Mouse (Mus musculus): ENCODE data around the gene Tagln3.

The Tagln3 gene

DNA sequence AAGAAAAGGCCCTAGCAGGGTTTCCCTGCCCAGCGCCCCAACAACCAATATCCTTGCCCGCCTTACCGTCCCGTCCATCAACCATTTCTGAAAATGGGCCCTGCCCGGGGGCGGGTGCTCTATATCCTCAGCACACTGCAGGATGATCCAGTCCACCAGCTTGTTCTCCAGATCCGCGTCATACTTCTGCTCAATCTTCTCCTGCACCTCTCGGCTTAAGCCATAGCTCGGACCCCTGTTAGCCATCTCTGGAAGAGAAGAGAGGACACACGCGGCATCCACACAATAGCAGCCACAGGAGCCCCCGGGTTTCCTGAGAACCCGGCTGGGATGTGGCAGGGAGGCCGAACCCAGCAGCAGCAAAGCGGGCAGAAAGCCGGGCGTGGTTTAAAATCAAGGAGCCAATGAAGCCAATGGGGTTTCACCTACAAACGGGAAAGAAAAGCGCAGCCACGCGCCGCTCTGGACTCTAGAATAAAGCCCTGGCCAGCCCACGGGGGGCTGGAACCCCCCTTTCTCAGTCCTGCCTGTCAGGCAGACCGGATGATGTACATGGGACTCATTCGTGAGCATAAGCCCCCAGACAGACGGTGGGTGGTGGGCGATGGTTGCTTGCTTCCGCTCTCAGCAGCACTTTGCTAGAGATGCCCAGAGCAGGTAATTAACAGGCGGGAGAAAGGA lies at the start of gene Tagln3:
Gene Tagln3 (minus strand): TSS at position 548 of the 681 bp plus-strand sequence.
- DNase-seq (ENCODE audit: low read depth in 2 of 2, low spot score in 2 of 2) = no peak

DNA sequence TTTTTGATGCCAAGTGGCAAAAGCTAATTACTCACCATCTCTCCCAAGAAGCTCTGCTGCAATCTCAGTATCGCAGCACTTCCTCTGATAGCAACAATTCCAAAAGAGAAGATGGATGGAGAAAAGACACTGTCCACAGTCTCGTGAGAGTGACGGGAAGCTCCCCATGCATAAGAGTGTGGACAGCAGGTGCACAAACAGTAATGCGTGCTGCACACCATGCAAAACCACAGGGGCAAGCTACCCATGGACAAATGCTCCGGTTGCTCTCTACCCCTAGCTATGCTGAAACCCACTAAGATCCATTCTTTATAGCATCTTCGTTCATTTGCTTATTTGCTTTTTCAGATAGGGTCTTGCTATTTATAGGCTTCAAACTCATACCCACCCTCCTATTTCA lies 46.5 kb upstream of the Tagln3 start:
- DNase-seq (ENCODE audit: low read depth in 2 of 2, low spot score in 2 of 2) = no peak

DNA sequence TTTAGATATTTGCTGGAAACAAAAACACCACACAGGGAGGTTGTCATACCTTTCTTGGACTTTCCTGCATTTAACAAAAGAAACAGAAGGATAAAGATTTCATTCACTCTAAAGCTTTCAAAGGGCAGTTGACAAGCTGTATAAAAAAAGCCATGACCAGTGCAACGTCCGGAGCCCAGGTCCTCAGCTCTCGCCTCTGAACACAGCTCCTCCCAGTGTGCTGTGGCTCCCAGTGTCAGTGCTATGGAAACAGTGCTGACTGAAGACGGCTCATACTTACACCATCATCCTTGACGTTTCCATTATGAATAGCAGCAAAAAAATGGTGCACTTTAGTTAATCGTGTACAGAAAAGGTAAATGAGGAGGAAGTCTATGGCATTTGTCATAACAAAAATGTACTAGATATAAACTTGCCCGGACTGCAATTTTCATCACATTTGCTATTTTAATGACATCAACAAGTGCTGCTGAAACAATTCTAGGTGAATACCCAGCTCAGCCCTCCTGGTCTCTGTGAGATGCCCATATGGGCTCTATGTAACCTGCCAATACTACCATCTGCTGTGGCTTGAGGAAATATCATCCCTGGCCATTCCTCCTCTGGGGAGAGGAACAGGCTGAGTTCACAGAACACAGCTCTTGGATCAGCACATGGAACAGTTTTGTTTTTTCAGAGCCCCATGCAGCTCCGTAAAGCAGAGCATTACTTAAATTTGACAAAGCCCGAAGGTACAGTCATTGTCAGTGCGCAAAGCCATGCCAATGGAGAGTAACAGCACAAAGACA lies 43.6 kb upstream of the Tagln3 start:
- no peak for DNase-seq (ENCODE audit: low read depth in 2 of 2, low spot score in 2 of 2)

DNA sequence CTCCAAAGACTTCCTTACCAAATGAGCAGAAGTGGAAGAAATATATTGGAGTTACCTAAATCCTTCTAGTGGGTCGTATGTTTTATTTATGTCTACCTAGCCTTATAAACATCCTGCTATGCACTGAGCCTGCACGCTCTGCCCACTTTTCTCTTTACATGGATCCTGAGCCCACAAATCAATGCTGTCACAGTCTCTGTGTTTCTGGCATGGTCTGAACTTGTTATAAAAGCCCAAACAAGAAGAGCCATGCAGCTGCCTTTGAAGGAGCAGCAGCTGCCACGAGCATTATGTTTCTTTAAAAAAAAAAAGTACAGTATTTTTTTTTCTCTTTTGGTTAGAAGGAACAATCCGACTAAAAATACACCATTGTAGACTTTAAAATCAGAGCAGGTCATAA lies 43.0 kb upstream of the Tagln3 start:
- DNase-seq (ENCODE audit: low read depth in 2 of 2, low spot score in 2 of 2) = no peak

DNA sequence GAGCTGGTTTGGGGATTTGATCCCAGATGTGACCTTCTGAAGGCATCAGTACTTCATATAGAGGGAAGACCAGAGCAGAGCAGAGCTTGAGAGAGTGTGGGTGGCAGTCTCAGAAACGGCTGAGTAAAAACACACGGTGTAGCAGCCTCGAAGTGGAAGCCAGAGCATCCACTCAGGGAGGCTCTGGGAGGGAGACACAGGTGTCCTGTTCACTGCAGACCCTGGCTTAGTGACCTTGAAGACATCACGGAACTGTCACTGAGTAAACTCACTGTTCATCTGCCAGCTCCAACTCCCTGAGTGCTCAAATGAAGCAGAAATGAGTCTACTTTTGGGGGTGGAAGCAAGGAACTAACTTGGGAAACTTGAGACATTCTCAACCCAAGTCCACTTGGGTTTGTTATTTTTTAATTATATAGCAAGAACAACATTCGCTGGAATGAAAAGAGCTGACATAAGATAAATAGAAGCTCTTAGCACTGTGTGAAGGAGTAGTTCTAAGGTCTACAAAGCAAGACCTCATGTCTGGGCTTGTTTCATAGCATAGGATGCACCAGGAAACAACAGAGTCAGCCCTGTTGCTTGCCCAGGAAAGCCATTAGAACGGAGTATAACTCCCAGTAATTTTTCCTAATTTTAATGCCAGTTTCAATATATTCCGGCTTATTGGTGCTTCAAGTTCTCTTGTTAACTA lies 41.5 kb upstream of the Tagln3 start:
- no peak for DNase-seq (ENCODE audit: low read depth in 2 of 2, low spot score in 2 of 2)

DNA sequence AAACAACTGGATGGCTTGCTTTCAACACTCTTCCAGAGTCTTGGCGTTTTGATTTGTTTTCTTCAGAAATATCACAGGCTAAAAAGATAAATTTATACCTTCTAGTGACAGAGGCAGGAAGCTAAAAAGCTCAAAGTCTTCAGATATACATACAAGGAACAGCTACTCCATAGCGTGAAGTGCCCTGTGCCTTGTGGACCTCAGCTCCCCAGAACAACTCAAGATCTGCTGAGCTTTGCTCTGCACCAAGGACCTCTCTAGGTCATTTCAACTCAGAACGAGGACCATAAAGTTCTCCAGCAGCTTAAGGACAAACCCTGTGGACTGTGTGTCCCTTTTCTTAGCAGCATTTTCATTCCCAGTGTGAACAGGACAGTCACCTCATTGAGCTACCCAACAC lies 40.7 kb upstream of the Tagln3 start:
- DNase-seq (ENCODE audit: low read depth in 2 of 2, low spot score in 2 of 2) = no peak

DNA sequence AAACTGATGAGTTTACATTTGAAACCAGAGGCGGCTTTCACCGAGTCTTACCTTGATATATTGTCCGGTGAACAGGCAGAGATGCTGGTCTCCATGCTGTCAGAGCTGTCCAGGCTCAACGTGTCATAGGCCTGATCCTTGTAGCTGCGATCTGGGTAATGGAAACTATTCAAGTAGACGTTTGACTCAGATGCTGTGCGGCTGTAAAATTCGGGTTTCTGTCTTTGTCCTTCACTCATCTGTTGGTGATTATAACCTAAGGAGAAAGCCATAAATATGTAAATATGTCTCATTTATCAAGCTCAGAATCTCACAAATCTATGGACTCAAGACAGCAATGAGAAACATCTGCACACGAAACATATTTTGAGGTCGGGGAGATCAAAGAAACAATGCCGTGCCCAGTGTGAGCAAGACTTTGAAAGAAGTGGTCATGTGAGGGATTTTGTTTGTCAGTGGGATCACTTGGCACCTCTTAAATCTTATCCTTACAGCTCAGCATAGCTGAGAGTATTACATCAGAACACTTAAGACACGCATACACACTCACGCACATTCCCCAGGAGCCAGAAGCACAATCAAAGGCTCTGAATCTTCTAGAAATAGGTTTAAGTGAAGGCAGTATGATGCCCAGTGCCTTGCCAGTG lies 38.6 kb upstream of the Tagln3 start:
- no peak for DNase-seq (ENCODE audit: low read depth in 2 of 2, low spot score in 2 of 2)

DNA sequence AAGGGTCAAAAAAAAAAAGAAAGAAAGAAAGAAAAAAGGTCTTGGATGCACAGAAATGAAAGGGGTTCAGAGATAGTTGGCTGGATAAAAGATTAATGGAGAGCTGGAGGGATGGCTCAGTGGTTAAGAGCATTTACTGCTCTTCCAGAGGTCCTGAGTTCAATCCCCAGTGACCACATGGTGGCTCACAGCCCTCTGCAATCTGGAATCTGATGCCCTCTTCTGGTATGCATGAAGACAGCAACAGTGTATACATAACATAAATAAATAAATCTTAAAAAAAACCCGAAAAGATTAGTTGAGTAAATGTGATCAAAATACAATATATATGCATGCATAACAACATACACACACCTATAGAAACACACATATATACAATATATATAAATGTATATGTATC lies 37.0 kb upstream of the Tagln3 start:
- DNase-seq (ENCODE audit: low read depth in 2 of 2, low spot score in 2 of 2) = no peak

DNA sequence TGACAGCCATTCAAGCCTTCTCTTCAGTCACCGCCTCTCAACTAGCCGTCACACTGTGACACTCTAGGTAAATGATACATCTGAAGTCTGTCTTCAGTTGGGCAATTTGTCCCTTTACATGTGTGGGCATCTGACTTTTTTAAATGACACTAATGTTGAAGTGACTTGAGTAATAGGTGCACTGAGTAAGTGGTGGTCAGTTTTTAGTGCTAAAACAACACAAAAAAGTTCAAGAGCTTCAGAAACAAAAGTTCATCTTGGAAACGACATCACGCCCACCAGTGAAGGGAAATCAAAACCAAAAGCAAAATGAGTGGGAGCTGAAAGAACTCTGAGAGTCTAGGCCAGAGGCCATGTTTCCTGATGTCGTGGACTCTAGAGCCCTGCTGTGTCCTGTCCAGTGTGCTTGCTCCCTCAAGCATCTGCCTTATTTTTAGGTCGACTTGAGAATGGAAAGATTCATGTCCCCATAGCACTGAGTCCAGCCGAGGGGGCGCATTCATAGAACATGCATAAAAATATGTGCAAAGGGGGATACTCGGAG lies 34.4 kb upstream of the Tagln3 start:
- no peak for DNase-seq (ENCODE audit: low read depth in 2 of 2, low spot score in 2 of 2)

DNA sequence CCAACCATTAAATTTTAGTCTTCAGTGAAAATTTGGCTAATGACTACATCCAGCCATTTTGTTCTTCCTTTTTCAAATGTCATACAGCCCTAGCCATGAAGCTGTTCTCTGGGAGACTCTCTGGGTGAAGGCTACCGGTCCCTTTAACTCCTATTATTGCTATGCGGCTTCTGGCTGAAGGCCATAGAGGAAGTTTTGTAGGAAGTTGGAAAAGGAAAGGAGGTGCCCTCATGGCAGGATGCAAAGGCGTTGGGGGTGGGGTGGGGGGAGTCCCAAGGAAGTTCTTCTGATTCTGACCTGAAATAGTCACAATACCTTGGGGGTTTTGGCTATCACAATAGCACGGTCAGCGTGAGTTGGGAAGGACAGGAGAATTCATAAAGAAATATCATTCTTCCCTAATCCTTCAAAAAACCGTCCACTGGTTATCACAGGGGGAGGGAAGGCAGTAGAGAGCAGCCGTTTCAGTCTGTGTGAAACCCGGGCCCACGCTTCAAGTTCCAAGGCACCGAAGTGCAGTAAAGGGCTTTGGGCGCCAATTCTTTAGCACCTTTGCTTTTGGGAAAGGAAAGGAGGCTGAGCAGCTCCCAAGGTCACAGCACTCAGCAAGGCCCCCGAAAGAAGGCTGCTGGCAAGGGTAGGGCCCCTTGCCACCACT lies 33.1 kb upstream of the Tagln3 start:
- DNase-seq (ENCODE audit: low read depth in 2 of 2, low spot score in 2 of 2) = no peak

DNA sequence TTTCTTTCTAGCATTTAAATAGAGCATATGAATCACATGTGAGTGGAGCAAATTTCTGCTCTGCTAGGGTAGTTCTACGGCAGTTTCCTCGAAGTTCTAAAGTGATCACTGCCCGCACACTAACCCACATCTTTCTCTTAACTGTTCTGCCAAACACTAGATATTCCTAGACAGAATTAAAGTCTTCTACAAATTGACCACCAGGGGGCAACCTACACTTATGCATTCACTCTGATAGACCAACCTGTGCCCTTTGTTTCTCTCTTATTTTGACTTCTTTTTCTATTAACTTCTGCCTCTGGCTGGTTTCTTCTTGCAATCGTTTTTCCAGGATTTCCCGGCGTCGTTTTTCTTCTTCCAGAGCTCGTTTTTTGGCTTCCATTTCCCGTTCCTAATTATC lies 32.4 kb upstream of the Tagln3 start:
- peak; percentile 40 to 53 for DNase-seq (ENCODE audit: low read depth in 2 of 2, low spot score in 2 of 2)

DNA sequence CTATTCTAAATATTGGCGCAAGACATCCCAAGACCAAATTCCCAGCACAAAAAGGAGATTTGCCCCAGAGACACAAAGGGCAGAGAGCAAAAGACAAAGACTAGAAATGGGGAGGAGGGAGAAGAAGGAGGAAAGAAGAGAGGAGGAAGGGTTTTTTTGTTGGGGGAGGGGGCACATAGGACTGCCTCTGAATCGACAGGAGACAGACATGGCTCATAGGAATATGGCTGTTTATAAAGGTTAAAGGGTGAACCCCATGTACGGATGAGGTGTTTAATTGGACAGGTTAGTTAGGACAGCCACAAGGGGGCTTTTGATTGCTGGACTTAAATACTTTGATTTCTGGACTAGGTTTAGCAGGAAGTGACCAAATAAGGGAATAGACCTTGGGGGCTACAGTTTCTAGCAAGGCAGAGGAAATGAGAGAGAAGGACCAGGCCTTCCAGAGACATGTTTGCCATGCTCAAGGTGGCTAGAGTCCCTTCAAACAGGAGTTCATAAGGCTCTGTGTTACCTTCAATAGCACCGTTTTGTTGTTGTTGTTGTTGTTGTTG lies 19.3 kb upstream of the Tagln3 start:
- no peak for DNase-seq (ENCODE audit: low read depth in 2 of 2, low spot score in 2 of 2)

DNA sequence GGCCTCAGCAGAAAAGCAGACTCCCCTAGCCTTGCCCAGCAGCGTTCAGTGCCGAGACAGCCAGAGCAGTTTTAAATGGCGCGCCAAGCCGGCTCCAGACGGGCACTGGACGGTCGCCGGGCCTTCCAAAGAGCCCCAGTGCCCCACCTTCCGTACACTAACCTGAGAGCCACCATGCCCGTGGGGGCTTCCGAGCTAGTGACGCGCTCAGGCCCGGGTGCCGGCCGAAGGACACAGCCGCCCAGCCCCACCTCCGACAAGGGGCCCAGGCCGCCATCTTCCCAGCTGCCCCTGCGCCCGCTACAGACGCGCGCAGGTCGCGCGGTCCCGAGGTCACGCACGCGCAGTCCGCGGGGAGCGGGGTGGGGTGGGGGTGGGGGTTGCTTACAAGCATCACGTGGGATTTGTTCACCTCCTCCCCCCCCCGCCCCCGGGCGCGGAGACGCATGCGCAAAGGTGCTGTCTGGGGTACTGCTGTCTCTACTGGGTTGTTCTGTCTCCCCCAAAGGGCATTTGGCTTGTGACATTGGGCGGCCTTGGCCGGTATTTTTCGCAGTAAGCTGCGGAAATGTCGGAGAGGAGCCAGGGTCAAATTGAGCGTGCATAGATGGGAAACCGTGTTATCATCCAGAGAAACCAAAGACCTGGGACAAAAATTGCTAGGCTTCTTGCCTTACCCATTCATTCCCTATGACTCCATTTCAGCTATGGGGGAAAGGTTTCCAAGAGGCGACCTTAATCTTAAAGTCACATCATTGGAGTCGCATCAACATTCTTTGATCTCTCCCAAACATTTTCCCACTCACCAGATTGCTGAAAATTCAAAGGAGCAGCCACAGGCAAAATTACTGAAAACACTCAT lies 18.4 kb upstream of the Tagln3 start, which contains the start of gene Abhd10:
Gene Abhd10 (minus strand): TSS at position 341 of the 862 bp plus-strand sequence.
- DNase-seq (ENCODE audit: low read depth in 2 of 2, low spot score in 2 of 2) = peak; percentile 92 to 96

DNA sequence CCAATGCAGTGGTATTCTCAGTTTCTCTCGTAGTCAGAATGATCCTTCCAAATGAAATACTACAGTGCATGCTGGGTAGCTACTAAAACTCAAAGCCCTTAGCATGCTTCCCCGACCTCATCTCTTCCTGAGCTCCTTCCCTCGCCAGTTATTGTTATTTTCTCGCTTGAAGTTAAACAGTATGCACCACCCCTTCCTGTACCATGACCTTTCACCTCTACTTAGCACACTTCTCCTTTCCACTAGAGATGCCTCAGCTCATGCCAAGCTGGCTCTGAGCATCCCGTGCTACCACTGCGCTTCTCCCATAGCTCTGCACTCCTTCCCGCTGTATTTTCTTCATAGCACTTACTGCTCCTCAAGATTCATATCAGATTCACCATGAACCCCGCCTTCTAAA lies 13.5 kb upstream of the Tagln3 start:
- DNase-seq (ENCODE audit: low read depth in 2 of 2, low spot score in 2 of 2) = no peak

DNA sequence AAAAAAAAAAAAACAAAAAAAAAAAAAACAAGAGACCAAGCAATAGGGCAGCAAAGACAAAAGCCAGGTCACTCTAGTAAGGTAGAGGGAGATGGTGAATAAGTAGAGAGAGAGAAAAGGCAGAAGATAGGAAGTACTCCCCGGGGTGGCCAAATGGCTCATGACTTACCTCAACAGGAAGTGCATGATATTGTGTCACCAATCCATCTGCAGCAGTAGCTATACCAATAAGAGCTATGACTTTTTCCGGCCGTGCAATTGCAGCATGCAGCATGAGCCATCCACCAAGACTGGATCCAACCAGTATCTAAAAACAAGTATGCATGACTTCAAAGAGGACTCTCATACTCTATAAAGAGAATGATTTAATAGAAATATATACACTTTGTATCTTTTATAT lies 12.3 kb upstream of the Tagln3 start:
- DNase-seq (ENCODE audit: low read depth in 2 of 2, low spot score in 2 of 2) = no peak

DNA sequence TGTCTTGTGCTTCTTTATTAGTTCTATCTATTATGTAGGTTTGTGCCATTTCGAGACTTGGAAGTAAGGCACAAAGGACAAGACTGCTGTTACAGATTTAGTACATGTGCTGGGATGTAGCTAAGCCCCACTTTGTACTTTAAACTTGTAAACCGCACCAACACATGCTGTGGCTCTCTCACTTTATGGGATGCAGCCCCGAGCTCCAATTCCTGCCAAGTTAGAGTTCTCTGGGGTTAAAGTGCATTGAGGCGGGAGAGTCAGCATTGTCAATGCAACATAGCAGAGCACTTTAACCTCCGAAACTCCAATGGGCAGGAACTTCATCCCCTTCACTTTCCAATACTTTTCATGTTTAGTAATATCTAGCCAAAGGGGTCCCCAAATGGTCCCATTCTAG lies 4.8 kb upstream of the Tagln3 start:
- DNase-seq (ENCODE audit: low read depth in 2 of 2, low spot score in 2 of 2) = no peak

DNA sequence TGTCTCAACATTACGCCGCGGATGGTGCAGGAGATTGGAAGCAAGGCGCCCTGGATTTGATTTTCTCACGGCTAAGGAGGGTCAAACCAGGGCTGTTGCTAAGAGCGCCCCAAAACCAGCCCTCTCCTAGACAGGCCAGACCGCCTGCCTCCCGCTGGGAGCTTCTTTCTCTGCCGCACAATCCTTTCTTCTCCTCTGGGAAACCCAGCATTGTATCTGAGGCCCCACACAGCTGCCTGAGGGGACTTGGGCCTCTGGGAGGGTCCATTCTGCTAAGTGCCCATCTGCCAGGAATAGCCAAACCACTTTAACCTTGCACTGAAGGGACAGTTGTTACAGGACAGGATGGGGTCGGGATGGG lies 314 bp upstream of the Tagln3 start:
- no peak for DNase-seq (ENCODE audit: low read depth in 2 of 2, low spot score in 2 of 2)

DNA sequence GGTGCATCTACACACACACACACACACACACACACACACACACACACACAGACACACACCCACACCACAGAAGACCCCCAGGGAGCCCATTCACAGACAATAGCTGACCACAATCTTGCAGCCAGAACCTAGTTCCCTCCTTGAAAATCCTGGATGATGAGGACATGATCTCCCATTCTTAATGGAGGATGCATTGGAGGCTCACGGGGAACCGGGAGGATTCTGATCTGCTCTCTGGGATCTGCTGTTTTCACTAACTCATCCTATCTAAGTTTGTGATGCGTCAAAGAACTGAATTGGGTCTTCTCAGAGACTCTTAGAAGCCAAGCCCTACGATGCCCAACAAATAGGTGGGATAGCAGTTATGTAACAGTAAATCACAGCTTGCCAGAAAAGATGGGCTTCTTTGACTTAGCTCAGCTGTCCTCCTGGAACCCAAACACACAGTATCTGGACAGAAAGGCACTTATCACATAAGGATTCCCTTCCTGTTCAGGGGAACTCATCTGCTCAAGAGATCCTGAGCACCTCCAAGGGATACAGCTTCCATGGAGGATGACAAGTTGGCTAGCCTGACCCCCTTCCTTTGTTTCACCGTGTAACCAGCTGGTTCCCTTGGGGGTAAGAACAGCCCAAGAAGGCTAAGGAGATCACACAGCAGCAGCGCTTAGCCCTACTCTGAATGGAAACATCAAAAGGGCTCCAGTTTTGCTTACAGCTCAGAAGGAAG lies 1.1 kb downstream of the Tagln3 start:
- DNase-seq (ENCODE audit: low read depth in 2 of 2, low spot score in 2 of 2) = no peak

DNA sequence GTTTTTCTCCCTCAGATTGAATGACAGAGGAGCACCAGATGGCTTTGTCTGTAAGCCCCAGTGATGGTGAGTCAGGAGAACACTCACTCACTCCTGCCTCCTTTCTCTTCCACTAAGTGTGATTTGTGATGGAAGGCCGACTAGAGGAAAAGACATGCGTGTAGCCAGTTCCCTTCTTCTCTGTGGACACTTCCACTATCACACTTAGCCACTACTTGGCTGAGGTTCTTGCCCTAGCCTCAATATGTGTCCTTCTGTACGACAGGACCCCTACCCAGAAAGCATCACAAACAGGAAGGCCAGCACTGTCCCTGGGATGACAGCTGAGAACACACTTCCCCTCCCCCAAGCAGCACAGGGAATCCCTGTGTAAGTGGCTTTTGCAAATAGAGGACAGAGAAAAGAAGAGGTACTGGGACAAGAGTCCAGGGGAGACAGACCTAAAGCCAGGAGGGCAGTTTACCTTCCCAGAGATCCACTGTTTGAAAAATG lies 1.9 kb downstream of the Tagln3 start:
- no peak for DNase-seq (ENCODE audit: low read depth in 2 of 2, low spot score in 2 of 2)

Data from CD8-positive naive resting alpha-beta T cell, adult 2 months (primary cell).